Mouse (Mus musculus) myocyte (in vitro differentiated cells): ENCODE data around the gene Ccdc157. TPM values are rescaled to one million over a fixed set of nuclear protein-coding genes. Genes with fewer than 3 reads are reported as not detected.

Experiments used
- H3K27me3 ChIP-seq: one replicate; pipeline ENCODE4 v1.6.1; 2011; ENCODE audit not compliant: control insufficient read depth, insufficient read depth, insufficient read length
- H3K36me3 ChIP-seq: one replicate; pipeline ENCODE4 v1.6.1; 2011; ENCODE audit not compliant: control insufficient read depth, insufficient read depth
- H3K4me2 ChIP-seq: one replicate; pipeline ENCODE4 v1.6.1; 2011; ENCODE audit warnings: low read depth, control low read depth
- H3K4me3 ChIP-seq: one replicate; pipeline ENCODE4 v1.5.1; 2011; ENCODE audit warnings: mild to moderate bottlenecking, control low read depth, moderate library complexity
- H3K79me2 ChIP-seq: one replicate; pipeline ENCODE4 v1.6.1; 2011; ENCODE audit not compliant: control insufficient read depth, insufficient read depth
- H3ac ChIP-seq: one replicate; pipeline ENCODE4 v1.6.1; 2011; ENCODE audit not compliant: control insufficient read depth, insufficient read length
- CEBPB ChIP-seq: IDR thresholded peaks from 2 replicates; pipeline ENCODE4 v1.6.1; 2011; ENCODE audit warnings: mild to moderate bottlenecking, moderate library complexity; ENCODE audit not compliant: poor library complexity, insufficient read depth, severe bottlenecking
- E2F4 ChIP-seq: IDR thresholded peaks from one replicate; pipeline ENCODE4 v1.6.1; 2011; ENCODE audit warnings: mild to moderate bottlenecking, control low read depth, moderate library complexity; ENCODE audit not compliant: insufficient read depth
- MAX ChIP-seq: IDR thresholded peaks from one replicate; pipeline ENCODE4 v1.6.1; 2011; ENCODE audit warnings: low read depth, mild to moderate bottlenecking, control low read depth
- MYOD1 ChIP-seq, 3 experiments: IDR thresholded peaks; one replicate each; pipeline ENCODE4 v1.6.1; 2011; ENCODE audit warnings: control low read depth in 2 of 3, low read depth in 2 of 3, mild to moderate bottlenecking in 2 of 3, moderate library complexity in 1 of 3; ENCODE audit not compliant: insufficient read length in 2 of 3, control insufficient read depth in 1 of 3
- MYOG ChIP-seq, 3 experiments: IDR thresholded peaks; one replicate each; pipeline ENCODE4 v1.6.1; 2011; ENCODE audit warnings: control low read depth in 2 of 3, low read depth in 2 of 3, mild to moderate bottlenecking in 2 of 3; ENCODE audit not compliant: insufficient read length in 2 of 3, control insufficient read depth in 1 of 3, insufficient read depth in 1 of 3
- POLR2A ChIP-seq: IDR thresholded peaks from one replicate; pipeline ENCODE4 v1.6.1; 2011; ENCODE audit warnings: low read depth, mild to moderate bottlenecking, control low read depth, moderate library complexity; ENCODE audit not compliant: insufficient read length
- POLR2AphosphoS2 ChIP-seq: IDR thresholded peaks from one replicate; pipeline ENCODE4 v1.6.1; 2011; ENCODE audit warnings: low read depth, control low read depth; ENCODE audit not compliant: insufficient read length
- REST ChIP-seq: IDR thresholded peaks from one replicate; pipeline ENCODE4 v1.6.1; 2011; ENCODE audit warnings: mild to moderate bottlenecking, control low read depth, moderate library complexity; ENCODE audit not compliant: insufficient read depth, insufficient read length
- SRF ChIP-seq: IDR thresholded peaks from one replicate; pipeline ENCODE4 v1.6.1; 2011; ENCODE audit warnings: low read depth; ENCODE audit not compliant: control insufficient read depth, insufficient read length
- TCF12 ChIP-seq: IDR thresholded peaks from one replicate; pipeline ENCODE4 v1.6.1; 2011; ENCODE audit warnings: mild to moderate bottlenecking, control low read depth; ENCODE audit not compliant: poor library complexity, insufficient read depth, severe bottlenecking
- TCF3 ChIP-seq: IDR thresholded peaks from one replicate; pipeline ENCODE4 v1.6.1; 2011; ENCODE audit warnings: low read depth, control low read depth; ENCODE audit not compliant: insufficient read length
- USF1 ChIP-seq: IDR thresholded peaks from one replicate; pipeline ENCODE4 v1.6.1; 2011; ENCODE audit warnings: low read depth, mild to moderate bottlenecking, control low read depth, moderate library complexity
- polyA plus RNA-seq: library from polyadenylated mRNA; unstranded; fragments of >200 nt; fragmentation: generic; extraction: Trizol; gene quantifications from one replicate; pipeline ENCODE4 v1.2.1, GENCODE M21; 2012; ENCODE audit warnings: missing spikeins

The Ccdc157 gene
- polyA plus RNA-seq, 1 experiment: 5.6 TPM

DNA sequence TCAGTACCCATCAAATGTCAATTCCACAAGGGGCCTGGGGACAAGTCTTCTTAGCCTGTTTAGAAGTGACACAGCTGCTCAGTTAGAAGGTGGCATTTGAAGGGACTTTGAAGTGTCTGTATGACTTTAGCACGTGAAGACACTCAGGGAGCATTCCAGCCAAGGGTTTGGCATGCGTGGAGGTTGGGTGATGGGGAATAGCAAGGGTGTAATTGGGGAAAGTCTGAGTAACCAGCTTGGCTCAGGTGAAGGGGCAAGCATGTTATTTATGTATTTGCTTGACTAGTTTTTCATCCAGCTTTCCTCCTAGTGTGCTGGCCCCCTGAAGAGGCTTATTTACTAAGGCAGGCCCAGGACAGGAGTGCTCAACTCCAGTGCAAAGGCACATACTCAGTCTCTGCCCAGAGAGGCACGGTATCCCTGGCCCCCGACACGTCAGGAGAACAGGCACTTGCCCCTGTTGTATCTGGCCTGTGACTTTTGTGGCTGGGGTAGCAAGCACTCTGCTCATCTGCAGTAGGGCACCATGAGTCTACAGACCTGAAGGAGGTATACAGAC is 45.1 kb upstream of the Ccdc157 start:
- TF ChIP-seq REST (no peak), USF1 (no peak)
- Histone ChIP-seq H3K36me3 (peaks cover 3% of the 10 kb centered on the region), H3K4me3 (no peak overlapping the region), H3K4me2 (no peak overlapping the region), H3K27me3 (no peaks in the 10 kb centered on the region), H3K79me2 (peaks cover 3% of the 10 kb centered on the region), H3ac (no peak overlapping the region)

DNA sequence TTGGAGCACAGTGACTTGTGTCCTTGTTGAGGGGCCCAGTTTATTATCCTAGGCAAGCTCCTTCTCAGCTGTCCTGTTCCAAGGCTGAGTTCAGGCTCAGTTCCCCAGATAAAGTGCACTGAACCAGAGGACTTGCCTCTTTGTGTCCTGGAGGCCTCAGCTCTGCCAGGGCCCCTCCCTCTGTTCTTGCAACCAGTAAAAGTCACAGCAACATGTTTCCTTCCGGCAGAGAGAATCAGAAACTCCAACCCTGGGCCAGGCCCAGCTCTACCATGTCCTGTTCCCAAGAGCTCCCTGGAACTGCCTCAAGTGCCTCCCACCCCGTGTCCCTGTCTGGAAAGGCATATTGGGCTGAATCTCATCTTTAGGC is 43.6 kb upstream of the Ccdc157 start:
- no peak overlapping the region for H3K4me2 ChIP-seq
- H3K79me2 ChIP-seq: peaks cover 3% of the 10 kb centered on the region
- no peaks in the 10 kb centered on the region for H3K27me3 ChIP-seq
- H3K36me3 ChIP-seq: peaks cover 3% of the 10 kb centered on the region
- no peak overlapping the region for H3K4me3 ChIP-seq
- TF ChIP-seq SRF: no peak
- TF ChIP-seq MYOG (IDR thresholded peaks at IDR 0.05; ENCODE audit: control insufficient read depth in 1 of 3, insufficient read depth in 1 of 3, insufficient read length in 2 of 3, low read depth in 2 of 3): no peak
- TF ChIP-seq USF1: no peak
- TF ChIP-seq MAX: no peak
- no peak for TF ChIP-seq TCF3
- TF ChIP-seq TCF12: no peak
- no peak for TF ChIP-seq REST
- TF ChIP-seq CEBPB: no peak
- no peak for TF ChIP-seq POLR2AphosphoS2
- TF ChIP-seq E2F4: no peak
- no peak for TF ChIP-seq MYOD1 (IDR thresholded peaks at IDR 0.05; ENCODE audit: control insufficient read depth in 1 of 3, insufficient read length in 2 of 3, low read depth in 2 of 3)
- TF ChIP-seq POLR2A: no peak
- H3ac ChIP-seq: no peak overlapping the region

DNA sequence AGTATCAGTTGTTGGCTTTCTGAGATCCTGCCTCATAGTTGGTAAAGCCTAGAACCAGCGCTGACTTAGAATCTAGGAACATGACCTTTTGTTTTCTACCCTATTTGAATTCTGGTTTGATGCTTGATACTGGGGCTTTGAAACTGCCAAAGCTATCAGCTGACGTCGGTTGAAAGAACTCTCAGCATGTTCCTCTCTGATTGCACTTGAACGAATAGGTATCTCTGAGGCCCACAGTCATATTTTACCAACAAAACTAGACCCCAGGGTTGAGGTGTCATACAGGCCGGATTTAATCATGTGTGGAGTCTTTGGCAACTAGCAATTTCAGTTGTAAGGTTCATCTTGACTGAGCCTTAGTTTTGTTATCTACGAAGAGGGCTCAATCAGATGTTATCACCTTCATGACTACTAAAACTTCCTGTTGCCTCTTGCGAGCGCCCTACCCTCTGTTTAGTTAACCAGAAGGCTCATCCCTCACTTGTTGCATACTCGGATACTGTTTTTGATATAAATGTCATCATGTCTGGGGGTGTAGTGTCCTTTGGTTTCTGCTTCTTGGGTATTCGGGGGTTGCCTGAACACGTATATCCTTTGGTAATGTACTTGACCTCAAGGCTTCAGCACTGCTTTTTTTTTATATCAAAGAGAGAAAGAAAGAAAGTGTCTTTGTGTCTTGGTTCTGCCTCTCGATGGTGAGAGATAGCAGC is 43.1 kb upstream of the Ccdc157 start:
- TF ChIP-seq MYOD1 (IDR thresholded peaks at IDR 0.05; ENCODE audit: control insufficient read depth in 1 of 3, insufficient read length in 2 of 3, low read depth in 2 of 3) (no peak), MYOG (IDR thresholded peaks at IDR 0.05; ENCODE audit: control insufficient read depth in 1 of 3, insufficient read depth in 1 of 3, insufficient read length in 2 of 3, low read depth in 2 of 3) (no peak), TCF3 (no peak), CEBPB (no peak), E2F4 (no peak), USF1 (no peak), POLR2A (no peak), POLR2AphosphoS2 (no peak), REST (no peak), TCF12 (no peak), SRF (no peak), MAX (no peak)
- Histone ChIP-seq H3K36me3 (peaks cover 3% of the 10 kb centered on the region), H3ac (no peak overlapping the region)

DNA sequence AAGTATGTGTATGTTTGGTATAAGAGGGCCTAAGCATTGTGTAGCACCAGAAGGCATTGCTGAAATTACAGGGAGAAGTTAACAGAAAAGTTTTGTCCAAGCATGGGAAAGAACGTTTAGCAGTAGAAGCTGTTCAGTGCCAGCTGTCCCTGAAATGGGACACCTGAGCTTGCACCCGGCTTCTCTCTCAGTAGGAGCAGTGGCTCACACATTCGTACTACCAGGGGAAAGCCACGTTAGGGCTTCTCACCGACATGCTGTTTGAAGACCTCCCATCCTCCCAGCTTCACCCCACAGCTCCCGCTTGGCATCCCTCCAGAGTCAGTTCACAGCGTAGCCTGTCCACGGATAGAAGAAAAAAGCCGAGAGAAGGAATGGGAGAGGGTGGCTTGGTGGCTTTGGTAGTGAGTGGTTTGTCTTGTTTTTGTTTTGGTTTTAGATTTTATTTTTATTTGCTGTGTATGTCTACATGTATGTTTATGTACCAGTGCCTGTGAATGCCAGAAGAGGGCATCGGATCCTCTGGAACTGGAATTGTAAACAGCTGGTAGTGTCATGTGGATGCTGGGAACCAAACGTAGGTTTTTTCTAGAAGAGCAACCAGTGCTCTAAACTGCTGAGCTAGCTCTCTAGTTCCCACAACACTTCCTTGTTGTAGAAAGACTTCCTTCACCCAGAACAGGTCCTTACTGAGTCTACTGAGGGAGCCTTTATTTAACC is 42.0 kb upstream of the Ccdc157 start:
- Histone ChIP-seq H3K27me3 (no peaks in the 10 kb centered on the region), H3K4me2 (no peak overlapping the region), H3ac (no peak overlapping the region), H3K79me2 (peaks cover 3% of the 10 kb centered on the region), H3K4me3 (no peak overlapping the region), H3K36me3 (no peaks in the 10 kb centered on the region)
- TF ChIP-seq MYOG (IDR thresholded peaks at IDR 0.05; ENCODE audit: control insufficient read depth in 1 of 3, insufficient read depth in 1 of 3, insufficient read length in 2 of 3, low read depth in 2 of 3) (peak in 1 of 3 experiments; percentile 35), E2F4 (no peak)

More for the DNA sequence above, 43.1 kb upstream of the Ccdc157 start:
- Histone ChIP-seq H3K4me2 (no peak overlapping the region), H3K4me3 (no peak overlapping the region), H3K79me2 (peaks cover 3% of the 10 kb centered on the region), H3K27me3 (no peaks in the 10 kb centered on the region)

DNA sequence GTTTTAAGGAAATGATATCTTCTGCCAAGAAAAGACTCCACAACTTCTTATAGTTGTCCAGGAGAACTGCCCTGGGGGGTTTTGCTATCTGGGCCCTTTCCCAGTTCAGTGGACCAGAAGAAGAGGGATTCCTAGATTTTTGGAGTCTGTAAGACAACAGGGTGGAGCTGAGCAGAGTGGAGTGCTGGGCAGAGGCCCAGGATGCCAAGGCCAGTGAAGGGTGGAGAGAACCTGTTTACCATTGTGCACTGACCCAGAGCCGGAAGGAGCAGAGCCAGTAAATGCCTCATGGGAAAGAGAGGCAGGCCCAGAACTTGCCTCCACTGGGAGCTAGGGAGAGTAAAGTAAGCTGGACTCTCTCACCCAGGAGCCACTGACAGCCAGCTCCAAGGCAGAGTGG is 37.6 kb upstream of the Ccdc157 start:
- TF ChIP-seq POLR2A (no peak), REST (no peak), MAX (no peak), USF1 (no peak), POLR2AphosphoS2 (no peak), E2F4 (no peak), TCF12 (no peak), MYOD1 (IDR thresholded peaks at IDR 0.05; ENCODE audit: control insufficient read depth in 1 of 3, insufficient read length in 2 of 3, low read depth in 2 of 3) (no peak), SRF (no peak), MYOG (IDR thresholded peaks at IDR 0.05; ENCODE audit: control insufficient read depth in 1 of 3, insufficient read depth in 1 of 3, insufficient read length in 2 of 3, low read depth in 2 of 3) (no peak), CEBPB (no peak), TCF3 (no peak)
- Histone ChIP-seq H3K79me2 (peaks cover 3% of the 10 kb centered on the region), H3ac (no peak overlapping the region)

More for the DNA sequence above, 37.6 kb upstream of the Ccdc157 start:
- Histone ChIP-seq H3K4me3 (no peak overlapping the region), H3K27me3 (no peaks in the 10 kb centered on the region), H3K4me2 (no peak overlapping the region), H3K36me3 (no peaks in the 10 kb centered on the region)
